Mouse (Mus musculus): ENCODE measurements around the gene Hpse2. TPM values are rescaled to one million over a fixed set of nuclear protein-coding genes. Genes with fewer than 3 reads are reported as not detected.
A peak's percentile ranks its signal among the peaks of the same experiment; 100 is the strongest.

Gene Hpse2
- total and polyA plus RNA-seq, 2 experiments from 2014 or later = 0.19 to 0.26 TPM

DNA sequence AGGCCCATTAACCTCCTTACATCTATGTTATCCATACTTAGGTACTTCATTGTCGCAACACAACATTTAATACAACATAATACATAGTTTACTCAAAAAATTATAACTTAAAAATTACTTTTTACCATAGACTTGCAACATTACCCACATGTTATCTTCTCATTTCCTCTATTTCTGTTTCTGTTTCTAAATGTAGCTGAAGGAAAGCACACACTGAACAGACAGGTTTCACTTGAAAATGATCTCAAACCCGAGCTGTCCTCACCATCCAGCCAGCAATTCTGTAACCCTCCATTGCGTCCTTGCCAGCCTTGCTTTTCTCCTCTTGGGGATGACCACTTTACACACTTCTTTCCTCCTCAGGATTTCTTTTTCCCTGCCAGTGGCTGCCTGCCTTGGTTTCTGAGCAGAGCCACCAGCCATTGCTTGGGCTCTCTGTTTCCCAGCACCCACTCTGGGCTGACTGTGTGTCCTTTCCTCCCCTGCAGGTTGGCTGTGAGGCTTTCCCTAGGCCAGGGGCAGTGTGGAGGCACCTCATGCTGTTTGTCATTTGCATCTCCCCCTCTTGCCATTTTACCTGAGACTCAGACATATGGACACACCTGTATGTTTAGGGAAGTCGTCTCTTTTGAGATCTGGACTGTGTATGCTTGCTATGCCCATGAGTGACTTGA is 548.4 kb downstream of the Hpse2 start:
- DNase-seq (ENCODE audit: low spot score) (no peak), ATAC-seq (no peak)
- Histone ChIP-seq H3K27me3 (ENCODE audit: insufficient read depth, low read length) (no peaks in the 10 kb centered on the region), H3K4me3 (ENCODE audit: low read length) (no peak overlapping the region), H3K9me3 (ENCODE audit: low read length) (no peaks in the 10 kb centered on the region), H3K27ac (no peak overlapping the region), H3K4me1 (ENCODE audit: insufficient read depth, low read length) (no peaks in the 10 kb centered on the region), H3K4me2 (ENCODE audit: low read depth, low read length) (no peak overlapping the region), H3K9ac (replicated peaks; ENCODE audit: low read length) (no peak overlapping the region), H3K36me3 (ENCODE audit: insufficient read depth, low read length) (no peaks in the 10 kb centered on the region)
- no peak for TF ChIP-seq CTCF (IDR thresholded peaks at IDR 0.05; ENCODE audit: low read depth)
- WGBS = 86% methylated on average over 4 of the region's 4 CpGs

DNA sequence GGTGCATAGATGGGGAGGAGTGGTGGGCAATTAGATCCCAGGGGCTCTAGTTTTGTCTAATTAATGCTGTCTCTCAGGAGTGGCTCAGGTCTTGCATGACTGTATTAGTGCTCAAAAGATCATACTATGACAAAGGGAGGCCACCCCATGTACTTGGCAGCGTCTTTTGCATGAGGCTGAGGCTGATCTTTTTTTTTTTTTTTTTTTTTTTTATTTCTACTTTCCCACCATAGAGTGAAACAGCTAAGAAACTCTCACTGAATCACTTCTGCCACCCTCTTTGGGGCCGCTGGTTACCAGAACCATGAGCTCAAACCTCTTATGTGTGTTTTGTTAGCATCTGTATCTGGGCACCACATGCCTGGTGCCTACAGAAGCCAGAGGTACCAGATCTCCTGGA is 549.0 kb downstream of the Hpse2 start:
- H3K27ac ChIP-seq = no peak overlapping the region
- no peaks in the 10 kb centered on the region for H3K36me3 ChIP-seq (ENCODE audit: insufficient read depth, low read length)
- no peak overlapping the region for H3K4me3 ChIP-seq (ENCODE audit: low read length)
- H3K27me3 ChIP-seq (ENCODE audit: insufficient read depth, low read length) = no peaks in the 10 kb centered on the region
- DNase-seq (ENCODE audit: low spot score) (no peak), ATAC-seq (no peak)
- WGBS = 83% methylated on average over 2 of the region's 2 CpGs
- H3K4me2 ChIP-seq (ENCODE audit: low read depth, low read length) = no peak overlapping the region
- no peaks in the 10 kb centered on the region for H3K9me3 ChIP-seq (ENCODE audit: low read length)
- H3K9ac ChIP-seq (replicated peaks; ENCODE audit: low read length) = no peak overlapping the region
- H3K4me1 ChIP-seq (ENCODE audit: insufficient read depth, low read length) = no peaks in the 10 kb centered on the region
- no peak for TF ChIP-seq CTCF (IDR thresholded peaks at IDR 0.05; ENCODE audit: low read depth)

DNA sequence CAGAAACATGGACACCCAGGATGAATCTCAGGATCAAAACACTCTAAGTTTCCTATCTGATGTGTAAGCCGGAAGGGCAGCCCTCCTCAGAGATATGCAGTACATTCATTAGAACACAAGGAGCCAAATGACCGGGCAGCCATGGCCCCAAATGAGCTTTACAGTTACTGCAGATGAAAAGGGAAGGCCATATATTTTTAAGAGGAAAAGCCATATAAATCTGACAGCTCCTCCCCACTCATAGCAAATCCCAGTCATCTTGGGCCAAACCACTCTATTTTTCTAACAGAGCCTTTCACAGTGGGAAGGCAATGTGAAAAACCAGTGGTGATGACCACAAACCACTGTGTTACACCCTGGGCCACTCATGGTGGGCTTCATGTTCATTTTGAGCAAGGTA is 549.9 kb downstream of the Hpse2 start:
- TF ChIP-seq CTCF (IDR thresholded peaks at IDR 0.05; ENCODE audit: low read depth) = no peak
- WGBS = 94% methylated on average over 2 of the region's 2 CpGs
- no peak for DNase-seq (ENCODE audit: low spot score)

DNA sequence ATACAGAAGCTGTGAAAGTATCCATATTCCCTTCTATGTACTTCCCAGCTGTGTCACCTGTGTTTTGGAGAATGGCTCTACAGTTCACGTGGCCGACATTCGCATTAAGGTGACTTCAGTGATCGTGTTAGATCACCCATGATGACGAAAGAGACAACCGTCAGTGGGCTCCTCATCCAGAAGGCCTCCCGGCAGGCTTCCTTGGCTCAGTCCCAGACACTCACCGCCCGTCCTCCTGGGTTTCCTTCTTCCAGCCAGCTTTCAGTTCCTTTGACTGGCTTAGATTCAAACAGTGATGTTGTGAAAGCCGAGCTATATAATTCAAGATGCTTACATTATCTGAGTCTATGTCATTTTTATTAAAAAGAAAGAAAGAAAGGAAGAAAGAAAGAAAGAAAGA is 550.6 kb downstream of the Hpse2 start:
- 51% methylated on average over 10 of the region's 10 CpGs for WGBS
- no peak for TF ChIP-seq CTCF (IDR thresholded peaks at IDR 0.05; ENCODE audit: low read depth)
- Histone ChIP-seq H3K4me2 (ENCODE audit: low read depth, low read length) (no peak overlapping the region), H3K9me3 (ENCODE audit: low read length) (no peaks in the 10 kb centered on the region), H3K27me3 (ENCODE audit: insufficient read depth, low read length) (no peaks in the 10 kb centered on the region), H3K4me3 (ENCODE audit: low read length) (no peak overlapping the region), H3K4me1 (ENCODE audit: insufficient read depth, low read length) (no peaks in the 10 kb centered on the region), H3K36me3 (ENCODE audit: insufficient read depth, low read length) (no peaks in the 10 kb centered on the region), H3K27ac (no peak overlapping the region), H3K9ac (replicated peaks; ENCODE audit: low read length) (no peak overlapping the region)
- DNase-seq (ENCODE audit: low spot score) (peak; percentile 39), ATAC-seq (no peak)

More for the DNA sequence above, 549.9 kb downstream of the Hpse2 start:
- no peak overlapping the region for H3K9ac ChIP-seq (replicated peaks; ENCODE audit: low read length)
- no peaks in the 10 kb centered on the region for H3K36me3 ChIP-seq (ENCODE audit: insufficient read depth, low read length)
- H3K27ac ChIP-seq = no peak overlapping the region
- H3K27me3 ChIP-seq (ENCODE audit: insufficient read depth, low read length) = no peaks in the 10 kb centered on the region
- no peaks in the 10 kb centered on the region for H3K9me3 ChIP-seq (ENCODE audit: low read length)
- no peak overlapping the region for H3K4me3 ChIP-seq (ENCODE audit: low read length)
- no peak for ATAC-seq
- H3K4me2 ChIP-seq (ENCODE audit: low read depth, low read length) = no peak overlapping the region
- no peaks in the 10 kb centered on the region for H3K4me1 ChIP-seq (ENCODE audit: insufficient read depth, low read length)

DNA sequence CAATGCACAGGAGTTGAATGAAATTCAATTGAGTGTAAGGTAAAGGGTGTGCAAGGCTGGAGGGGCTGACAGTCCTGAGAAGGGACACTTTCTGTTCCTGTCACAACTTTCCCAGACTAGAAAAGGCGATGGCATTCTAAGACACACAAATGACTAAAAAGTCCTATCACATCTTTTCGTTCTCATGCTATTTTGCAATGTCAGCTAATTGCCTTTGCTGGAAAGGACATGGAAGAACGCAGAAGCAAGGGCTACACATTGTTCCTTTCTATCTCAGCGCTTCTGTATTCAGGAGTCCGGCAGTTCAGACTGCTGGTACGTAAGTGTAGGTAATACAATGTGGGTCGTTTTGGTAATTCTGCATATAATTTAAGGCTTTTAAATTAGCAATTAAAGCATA is 555.0 kb downstream of the Hpse2 start:
- ATAC-seq (no peak), DNase-seq (ENCODE audit: low spot score) (no peak)
- Histone ChIP-seq H3K36me3 (ENCODE audit: insufficient read depth, low read length) (no peaks in the 10 kb centered on the region), H3K4me1 (ENCODE audit: insufficient read depth, low read length) (no peaks in the 10 kb centered on the region), H3K4me2 (ENCODE audit: low read depth, low read length) (no peak overlapping the region), H3K9ac (replicated peaks; ENCODE audit: low read length) (no peak overlapping the region), H3K27ac (no peak overlapping the region), H3K9me3 (ENCODE audit: low read length) (no peaks in the 10 kb centered on the region), H3K4me3 (ENCODE audit: low read length) (no peak overlapping the region), H3K27me3 (ENCODE audit: insufficient read depth, low read length) (no peaks in the 10 kb centered on the region)
- WGBS = 86% methylated on average over 7 of the region's 7 CpGs
- no peak for TF ChIP-seq CTCF (IDR thresholded peaks at IDR 0.05; ENCODE audit: low read depth)

DNA sequence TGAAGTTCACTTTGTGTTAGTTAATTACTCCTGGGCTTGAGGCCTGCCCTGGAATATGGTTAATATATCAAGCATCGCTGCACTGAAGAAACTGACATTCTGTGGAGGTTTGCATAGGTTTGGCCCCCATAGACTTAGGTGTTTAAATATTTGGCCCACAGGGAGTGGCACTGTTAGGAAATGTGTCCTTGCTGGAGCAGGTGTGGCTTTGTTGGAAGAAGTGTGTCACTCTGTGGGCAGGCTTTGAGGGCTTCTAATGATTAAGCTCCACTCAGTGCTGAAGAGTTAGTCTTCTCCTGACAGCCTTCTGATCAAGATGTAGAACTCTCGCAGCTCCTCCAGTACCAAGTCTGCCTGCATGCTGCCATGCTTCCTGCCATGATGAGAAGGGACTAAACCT is 555.9 kb downstream of the Hpse2 start:
- no peak overlapping the region for H3K9ac ChIP-seq (replicated peaks; ENCODE audit: low read length)
- no peaks in the 10 kb centered on the region for H3K4me1 ChIP-seq (ENCODE audit: insufficient read depth, low read length)
- no peaks in the 10 kb centered on the region for H3K36me3 ChIP-seq (ENCODE audit: insufficient read depth, low read length)
- DNase-seq (ENCODE audit: low spot score) = no peak
- ATAC-seq = no peak
- TF ChIP-seq CTCF (IDR thresholded peaks at IDR 0.05; ENCODE audit: low read depth) = no peak
- WGBS = 89% methylated on average over 2 of the region's 2 CpGs
- H3K4me2 ChIP-seq (ENCODE audit: low read depth, low read length) = no peak overlapping the region
- no peak overlapping the region for H3K27ac ChIP-seq
- no peaks in the 10 kb centered on the region for H3K9me3 ChIP-seq (ENCODE audit: low read length)
- H3K4me3 ChIP-seq (ENCODE audit: low read length) = no peak overlapping the region
- no peaks in the 10 kb centered on the region for H3K27me3 ChIP-seq (ENCODE audit: insufficient read depth, low read length)

DNA sequence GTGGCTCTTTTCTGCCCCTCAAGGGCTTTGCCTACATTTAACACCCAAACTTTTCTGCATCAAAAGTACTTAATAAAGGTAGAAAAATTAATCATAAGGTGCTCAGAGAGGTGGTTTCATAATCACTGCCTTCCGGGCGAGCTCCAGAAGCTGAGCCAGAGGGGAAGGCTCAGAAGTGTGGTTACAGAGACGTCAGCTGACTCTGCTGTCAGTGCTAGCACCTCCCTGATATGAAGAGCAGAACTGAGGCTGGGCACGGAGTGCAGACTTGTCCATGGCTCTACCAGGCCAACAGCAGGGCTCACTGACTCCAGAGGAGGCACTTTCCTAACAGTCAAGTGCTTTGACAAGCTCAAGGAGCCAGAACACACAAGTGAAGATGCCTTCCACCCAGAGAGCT is 559.0 kb downstream of the Hpse2 start:
- Histone ChIP-seq H3K9ac (replicated peaks; ENCODE audit: low read length) (no peak overlapping the region), H3K4me3 (ENCODE audit: low read length) (no peak overlapping the region), H3K4me1 (ENCODE audit: insufficient read depth, low read length) (no peaks in the 10 kb centered on the region), H3K9me3 (ENCODE audit: low read length) (no peaks in the 10 kb centered on the region), H3K27ac (no peak overlapping the region), H3K27me3 (ENCODE audit: insufficient read depth, low read length) (no peaks in the 10 kb centered on the region), H3K36me3 (ENCODE audit: insufficient read depth, low read length) (no peaks in the 10 kb centered on the region), H3K4me2 (ENCODE audit: low read depth, low read length) (no peak overlapping the region)
- TF ChIP-seq CTCF (IDR thresholded peaks at IDR 0.05; ENCODE audit: low read depth) = no peak
- ATAC-seq = no peak
- WGBS = 70% methylated on average over 4 of the region's 4 CpGs
- no peak for DNase-seq (ENCODE audit: low spot score)
